Mouse (Mus musculus): ENCODE measurements around the gene Parp12.

GRCm38 (mm10) chr6:39074186-39074585 is 44.0 kb downstream of the Parp12 start:
- TF ChIP-seq CTCF (IDR thresholded peaks at IDR 0.05; ENCODE audit: insufficient read depth, low read length) (no peak), POLR2A (IDR thresholded peaks at IDR 0.05; ENCODE audit: borderline replicate concordance, extremely low read depth, low read depth, low read length) (no peak)

All from lung, adult 2 months (tissue).